Mouse (Mus musculus) E14TG2a.4 (cell line): Measurements from ENCODE around the gene S100a4.
A peak's percentile ranks its signal among the peaks of the same experiment; 100 is the strongest.

Experiments
- CTCF ChIP-seq: conservative IDR thresholded peaks from 2 replicates; pipeline ENCODE4 v1.5.1; 2014; ENCODE audit warnings: low read length
- NANOG ChIP-seq: IDR thresholded peaks from 2 replicates; pipeline ENCODE4 v1.6.1; 2014; ENCODE audit warnings: borderline replicate concordance, low read length, mixed read lengths
- POU5F1 ChIP-seq: IDR thresholded peaks from 2 replicates; pipeline ENCODE4 v1.6.1; 2014; ENCODE audit warnings: low read length, borderline replicate concordance

DNA sequence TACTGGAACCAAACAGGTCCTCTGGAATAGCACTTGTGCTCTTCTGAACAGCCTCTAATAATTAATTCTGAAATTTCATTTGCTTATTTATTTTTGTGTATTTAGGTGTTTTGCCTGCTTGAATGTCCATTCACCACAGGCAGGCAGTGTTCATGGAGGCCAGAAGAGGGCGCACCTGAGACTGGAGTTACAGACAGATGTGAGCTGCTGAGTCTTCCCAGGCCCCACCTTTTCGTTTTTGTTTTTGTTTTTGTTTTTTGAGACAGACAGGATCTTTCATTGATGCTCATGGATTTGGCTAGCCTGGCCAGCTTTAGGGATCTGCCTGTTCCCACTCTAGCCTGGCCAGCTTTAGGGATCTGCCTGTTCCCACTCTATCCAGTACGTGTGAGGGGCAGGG, 40.6 kb downstream of the S100a4 start:
- TF ChIP-seq CTCF (peak; percentile 53), NANOG (no peak), POU5F1 (no peak)
